Mouse (Mus musculus) ovary, postnatal 14 days (tissue): Measurements from ENCODE around the gene Cd1d1.

Experiments used
- DNase-seq: peaks from one replicate; pipeline ENCODE4 v3.0.0; 2022; ENCODE audit warnings: low spot score

The Cd1d1 gene

GRCm38 (mm10) chr3:86960656-86961394, 38.4 kb downstream of the Cd1d1 start:
- DNase-seq, result no peak

- no peak for DNase-seq
Observed at GRCm38 (mm10) chr3:86959088-86959487, 40.2 kb downstream of the Cd1d1 start.

GRCm38 (mm10) chr3:86955376-86955775, 43.9 kb downstream of the Cd1d1 start:
- no peak for DNase-seq

- DNase-seq, result no peak
Observed at GRCm38 (mm10) chr3:86954521-86954920, 44.7 kb downstream of the Cd1d1 start.

GRCm38 (mm10) chr3:86953819-86954218, 45.4 kb downstream of the Cd1d1 start:
- DNase-seq, result no peak

GRCm38 (mm10) chr3:86950652-86951051, 48.6 kb downstream of the Cd1d1 start:
- no peak for DNase-seq
